Mouse (Mus musculus) spleen, adult 2 months (tissue): ENCODE measurements around the gene Xpnpep1. TPM values are rescaled to one million over a fixed set of nuclear protein-coding genes. Genes with fewer than 3 reads are reported as not detected.

Experiments
- DNase-seq, 2 experiments: peaks; one replicate each; pipeline versions ENCODE4 v3.0.0 to v3.0.0-alpha.2; 2012 to 2021; ENCODE audit warnings: low spot score in 2 of 2, low read depth in 1 of 2
- H3K27ac ChIP-seq: fragments of 200-500 bp; 2 replicates; pipeline ENCODE4 v1.5.1; 2012; ENCODE audit warnings: low read length, inconsistent platforms; ENCODE audit not compliant: insufficient read depth
- H3K27me3 ChIP-seq: fragments of 200-500 bp; 2 replicates; pipeline ENCODE4 v1.6.1; 2012; ENCODE audit warnings: mild to moderate bottlenecking, moderate library complexity, low read length, inconsistent platforms; ENCODE audit not compliant: control insufficient read depth, insufficient read depth
- H3K36me3 ChIP-seq: fragments of 200-500 bp; 2 replicates; pipeline ENCODE4 v1.6.1; 2012; ENCODE audit warnings: mild to moderate bottlenecking, low read length, inconsistent platforms; ENCODE audit not compliant: control insufficient read depth, insufficient read depth
- H3K4me1 ChIP-seq: fragments of 200-500 bp; 2 replicates; pipeline ENCODE4 v1.6.1; 2011; ENCODE audit warnings: inconsistent platforms; ENCODE audit not compliant: control insufficient read depth, insufficient read depth, insufficient read length
- H3K4me3 ChIP-seq: fragments of 200-500 bp; 2 replicates; pipeline ENCODE4 v1.5.1; 2011; ENCODE audit warnings: mild to moderate bottlenecking, inconsistent platforms; ENCODE audit not compliant: insufficient read depth, insufficient read length; ENCODE audit errors: extremely low read depth
- CTCF ChIP-seq: fragments of 200-500 bp; IDR thresholded peaks from 2 replicates; pipeline ENCODE4 v1.5.1; 2011; ENCODE audit warnings: mild to moderate bottlenecking, inconsistent platforms; ENCODE audit not compliant: insufficient read depth, insufficient read length, insufficient replicate concordance; ENCODE audit errors: extremely low read depth
- POLR2A ChIP-seq: fragments of 200-500 bp; IDR thresholded peaks from 2 replicates; pipeline ENCODE4 v1.6.1; 2011; ENCODE audit warnings: low read depth, low read length, inconsistent platforms
- WGBS: fragments of 180-500 bp; shearing (Covaris S2); methylation state at CpG from one replicate; pipeline ENCODE4 v1.1.7; 2018; 5-methylcytosine and 5-hydroxymethylcytosine counted together
- polyA plus RNA-seq: library from polyadenylated mRNA; depleted of rRNA; stranded (reverse); fragments of >200 nt; gene quantifications from 2 replicates; pipeline ENCODE4 v1.2.3, GENCODE M21; 2012

Xpnpep1 gene
- polyA plus RNA-seq, 1 experiment = 31.5 TPM

GRCm38 (mm10) chr19:53014910-53015710 is 24.9 kb downstream of the Xpnpep1 start:
- no peak overlapping the region for H3K4me3 ChIP-seq
- H3K36me3 ChIP-seq = peaks cover 15% of the 10 kb centered on the region
- H3K27me3 ChIP-seq = no peaks in the 10 kb centered on the region
- DNase-seq = no peak
- H3K27ac ChIP-seq = no peak overlapping the region
- TF ChIP-seq CTCF (no peak), POLR2A (no peak)
- peaks cover 3% of the 10 kb centered on the region; the same call in 1 of the 2 replicates for H3K4me1 ChIP-seq
- WGBS = 94% methylated on average over 21 of the region's 21 CpGs

GRCm38 (mm10) chr19:53013744-53014143 is 26.3 kb downstream of the Xpnpep1 start:
- Histone ChIP-seq H3K27me3 (no peaks in the 10 kb centered on the region), H3K27ac (no peak overlapping the region), H3K36me3 (peaks cover 19% of the 10 kb centered on the region), H3K4me3 (no peak overlapping the region), H3K4me1 (no peaks in the 10 kb centered on the region)
- WGBS = 51% methylated on average over 3 of the region's 3 CpGs
- TF ChIP-seq POLR2A = no peak
- TF ChIP-seq CTCF = no peak
- DNase-seq = no peak

- Histone ChIP-seq H3K27ac (no peak overlapping the region), H3K27me3 (no peaks in the 10 kb centered on the region), H3K4me1 (no peaks in the 10 kb centered on the region), H3K36me3 (peaks cover 21% of the 10 kb centered on the region), H3K4me3 (no peak overlapping the region)
- TF ChIP-seq CTCF = no peak
- TF ChIP-seq POLR2A = no peak
- no peak for DNase-seq
- WGBS = 84% methylated on average over 7 of the region's 7 CpGs
Observed at GRCm38 (mm10) chr19:53013341-53013740, 26.7 kb downstream of the Xpnpep1 start.

- TF ChIP-seq CTCF = no peak
- no peak for TF ChIP-seq POLR2A
- Histone ChIP-seq H3K4me3 (no peak overlapping the region), H3K27ac (no peak overlapping the region), H3K4me1 (no peaks in the 10 kb centered on the region), H3K36me3 (peaks cover 27% of the 10 kb centered on the region), H3K27me3 (no peaks in the 10 kb centered on the region)
- no peak for DNase-seq
- WGBS = 92% methylated on average over 5 of the region's 5 CpGs
Observed at GRCm38 (mm10) chr19:53010941-53011340, 29.1 kb downstream of the Xpnpep1 start.

- no peak for DNase-seq
- 92% methylated on average over 5 of the region's 5 CpGs for WGBS
- Histone ChIP-seq H3K27me3 (no peaks in the 10 kb centered on the region), H3K4me3 (no peak overlapping the region), H3K27ac (no peak overlapping the region), H3K4me1 (no peaks in the 10 kb centered on the region), H3K36me3 (peaks cover 41% of the 10 kb centered on the region)
- TF ChIP-seq POLR2A (no peak), CTCF (no peak)
Observed at GRCm38 (mm10) chr19:53008921-53009320, 31.1 kb downstream of the Xpnpep1 start.

- no peaks in the 10 kb centered on the region for H3K4me1 ChIP-seq
- no peak overlapping the region for H3K27ac ChIP-seq
- H3K27me3 ChIP-seq = no peaks in the 10 kb centered on the region
- 74% methylated on average over 6 of the region's 6 CpGs for WGBS
- no peak overlapping the region for H3K4me3 ChIP-seq
- peak; percentile 55; the same call in 1 of the 2 replicates for TF ChIP-seq CTCF
- TF ChIP-seq POLR2A = no peak
- H3K36me3 ChIP-seq = peaks cover 44% of the 10 kb centered on the region
- DNase-seq = peak in 1 of 2 experiments; percentile 31
Observed at GRCm38 (mm10) chr19:53008020-53008705, 31.9 kb downstream of the Xpnpep1 start.
